Mouse (Mus musculus): ENCODE data around the gene Gm33543. TPM values are rescaled to one million over a fixed set of nuclear protein-coding genes. Genes with fewer than 3 reads are reported as not detected.

Gm33543 gene
- total RNA-seq, 2 experiments from 2014 or later, result 0.23 TPM; not detected in 1

- DNase-seq (ENCODE audit: low spot score in 2 of 2), result no peak
These were observed 64.1 kb downstream of the Gm33543 start for GRCm38 (mm10) chr10:95778622-95779021.

- no peak for DNase-seq (ENCODE audit: low spot score in 2 of 2)
These were observed 64.9 kb downstream of the Gm33543 start for GRCm38 (mm10) chr10:95777701-95778320.

- DNase-seq (ENCODE audit: low spot score in 2 of 2), result no peak
These were observed 65.7 kb downstream of the Gm33543 start for GRCm38 (mm10) chr10:95777071-95777470.

GRCm38 (mm10) chr10:95774856-95775255 lies 67.9 kb downstream of the Gm33543 start:
- no peak for DNase-seq (ENCODE audit: low spot score in 2 of 2)

GRCm38 (mm10) chr10:95774001-95774628 lies 68.6 kb downstream of the Gm33543 start:
- DNase-seq (ENCODE audit: low spot score in 2 of 2), result no peak

Other genes with a start within 250 kb of the Gm33543 start
- gene Anapc15-ps, start 169.5 kb downstream of the Gm33543 start, total RNA-seq (2021), result not detected
- gene Eea1, start 97.7 kb upstream of the Gm33543 start, total RNA-seq (2021), result 10 to 100 TPM; 29.4 to 33.9 TPM

Data from adrenal gland, postnatal 4 days (tissue).